In the genomic region with DNA sequence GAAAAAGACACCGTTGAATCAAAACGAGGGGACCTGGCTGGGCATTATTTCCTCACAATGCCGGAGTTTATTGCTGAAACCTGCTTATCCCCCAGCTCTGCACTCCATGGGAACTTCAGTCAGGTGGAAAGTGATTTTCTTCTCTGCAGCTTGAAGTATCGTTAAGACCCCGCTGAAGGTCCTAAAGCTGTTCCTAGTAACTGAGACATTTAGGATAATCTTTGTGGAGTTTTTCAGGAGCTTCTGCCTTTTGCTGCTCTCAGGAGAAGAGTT, we compare ENCODE assay signal across 12 mouse cellular contexts.
DNase-seq lines count a peak whose midpoint lies in the region; ATAC-seq and TF ChIP-seq lines count a peak whose summit lies in the region.
"Had no signal": no experiment of that assay in that cellular context is flagged by ENCODE, and none has a peak within 500 bp of the region (broad histone marks: within the 10 kb centered on the region; RNA-seq: fewer than 3 reads in every experiment).

No protein-coding gene starts in this region.

- H3K36me3 ChIP-seq in heart, postnatal 0 days (replicated peaks; ENCODE audit: control insufficient read depth, insufficient read depth, low read length) = no peaks in the 10 kb centered on the region
- H3K36me3 ChIP-seq in forebrain, embryonic 11.5 days (ENCODE audit: control insufficient read depth, insufficient read depth, low read length) = no peaks in the 10 kb centered on the region
- H3K36me3 ChIP-seq in limb, embryonic 12.5 days = no peaks in the 10 kb centered on the region
- H3K36me3 ChIP-seq in neural tube, embryonic 14.5 days (ENCODE audit: control insufficient read depth, insufficient read depth, low read length) = no peaks in the 10 kb centered on the region

- intact Hi-C loops in heart, postnatal 25 days (cut with DNase I) = no loop called here

- DNase-seq in heart, postnatal 0 days (ENCODE audit: low spot score) = no peak
- no peak for DNase-seq in heart, postnatal 25 days (ENCODE audit: low spot score)
- peak; percentile 77 for DNase-seq in forebrain, embryonic 11.5 days (ENCODE audit: low spot score)
- DNase-seq in spleen, postnatal 14 days (ENCODE audit: low spot score in 2 of 2) = no peak
- DNase-seq in adrenal gland, postnatal 25 days = no peak
- DNase-seq in adrenal gland, postnatal 14 days = no peak
- DNase-seq: gastrocnemius, postnatal 36 days; kidney, postnatal 36 days; lung, postnatal 14 days; thymus, adult 2 months had no signal

- 19% methylated on average over 5 of the region's 5 CpGs for WGBS in heart, postnatal 0 days
- 1% methylated on average over 5 of the region's 5 CpGs for WGBS in forebrain, embryonic 11.5 days
- WGBS in limb, embryonic 12.5 days = 3% methylated on average over 5 of the region's 5 CpGs
- 0% methylated on average over 5 of the region's 5 CpGs for WGBS in neural tube, embryonic 14.5 days

- H3K4me2 ChIP-seq in heart, postnatal 0 days (ENCODE audit: low read depth, low read length) = peak overlapping the region; percentile 39; the same call in 1 of the 2 replicates
- peak overlapping the region; percentile 24; the same call in 1 of the 2 replicates for H3K4me2 ChIP-seq in forebrain, embryonic 11.5 days (ENCODE audit: low read depth, low read length, severe bottlenecking)
- peak overlapping the region; percentile 46 for H3K4me2 ChIP-seq in limb, embryonic 12.5 days
- H3K4me2 ChIP-seq in neural tube, embryonic 14.5 days (ENCODE audit: low read depth, low read length) = no peak overlapping the region

- no peak overlapping the region for H3K27ac ChIP-seq in heart, postnatal 0 days (ENCODE audit: low read depth)
- peak overlapping the region; percentile 43; the same call in 1 of the 2 replicates for H3K27ac ChIP-seq in forebrain, embryonic 11.5 days (ENCODE audit: low read depth, low read length)
- no peak overlapping the region for H3K27ac ChIP-seq in limb, embryonic 12.5 days
- no peak overlapping the region for H3K27ac ChIP-seq in neural tube, embryonic 14.5 days (ENCODE audit: low read depth, low read length)

- H3K4me1 ChIP-seq in heart, postnatal 0 days (ENCODE audit: control insufficient read depth, insufficient read depth) = no peaks in the 10 kb centered on the region
- peaks cover 15% of the 10 kb centered on the region; the same call in 1 of the 2 replicates for H3K4me1 ChIP-seq in forebrain, embryonic 11.5 days (replicated peaks; ENCODE audit: control insufficient read depth, insufficient read depth, low read length)
- peaks cover 21% of the 10 kb centered on the region for H3K4me1 ChIP-seq in limb, embryonic 12.5 days (replicated peaks)
- H3K4me1 ChIP-seq in neural tube, embryonic 14.5 days (ENCODE audit: control insufficient read depth, insufficient read depth, low read length) = no peaks in the 10 kb centered on the region

- H3K9me3 ChIP-seq in heart, postnatal 0 days (replicated peaks; ENCODE audit: control insufficient read depth, low read length) = no peaks in the 10 kb centered on the region
- H3K9me3 ChIP-seq in forebrain, embryonic 11.5 days (ENCODE audit: control insufficient read depth, low read length) = no peaks in the 10 kb centered on the region
- no peaks in the 10 kb centered on the region for H3K9me3 ChIP-seq in limb, embryonic 12.5 days
- H3K9me3 ChIP-seq in neural tube, embryonic 14.5 days (ENCODE audit: control insufficient read depth, low read length) = no peaks in the 10 kb centered on the region

- H3K9ac ChIP-seq in heart, postnatal 0 days (replicated peaks; ENCODE audit: low read depth, low read length) = no peak overlapping the region
- no peak overlapping the region for H3K9ac ChIP-seq in forebrain, embryonic 11.5 days (ENCODE audit: low read length)
- H3K9ac ChIP-seq in limb, embryonic 12.5 days (replicated peaks) = no peak overlapping the region
- H3K9ac ChIP-seq in neural tube, embryonic 14.5 days (replicated peaks; ENCODE audit: low read depth, low read length) = no peak overlapping the region

- no peak for TF ChIP-seq CTCF in heart, postnatal 0 days (IDR thresholded peaks at IDR 0.05; ENCODE audit: low read depth)

- no peak for ATAC-seq in heart, postnatal 0 days (ENCODE audit: insufficient read depth, low read depth)
- peak; percentile 82 for ATAC-seq in forebrain, embryonic 11.5 days (replicated peaks; ENCODE audit: low FRiP score)
- ATAC-seq in limb, embryonic 12.5 days (ENCODE audit: insufficient number of reproducible peaks, insufficient read depth, low FRiP score, low TSS enrichment, low read depth) = no peak
- peak; percentile 62; the same call in 1 of the 2 replicates for ATAC-seq in neural tube, embryonic 14.5 days (ENCODE audit: low read depth)

- TF ChIP-seq EP300 in heart, postnatal 0 days (IDR thresholded peaks at IDR 0.05; ENCODE audit: low read depth) = no peak

- H3K4me3 ChIP-seq in heart, postnatal 0 days (ENCODE audit: low read depth, low read length) = 0 out of 2 replicates have a peak overlapping the region, but pooled peaks have one; percentile 5
- H3K4me3 ChIP-seq in forebrain, embryonic 11.5 days (ENCODE audit: low read depth, low read length) = no peak overlapping the region
- peak overlapping the region; percentile 6; the same call in 1 of the 2 replicates for H3K4me3 ChIP-seq in limb, embryonic 12.5 days (replicated peaks)
- H3K4me3 ChIP-seq in neural tube, embryonic 14.5 days (ENCODE audit: low read depth, low read length) = no peak overlapping the region

- H3K27me3 ChIP-seq in heart, postnatal 0 days (ENCODE audit: control insufficient read depth, insufficient read depth, low read length) = no peaks in the 10 kb centered on the region
- peaks cover 40% of the 10 kb centered on the region for H3K27me3 ChIP-seq in forebrain, embryonic 11.5 days (ENCODE audit: control insufficient read depth, insufficient read depth, low read length)
- peaks cover 5% of the 10 kb centered on the region for H3K27me3 ChIP-seq in limb, embryonic 12.5 days
- H3K27me3 ChIP-seq in neural tube, embryonic 14.5 days (ENCODE audit: control insufficient read depth, insufficient read depth, low read length) = peaks cover 34% of the 10 kb centered on the region

Comparison
In these comparisons a context has a peak if more than half of its experiments do, and no peak if none do; other contexts are left out.
1. ATAC-seq: peak in forebrain, embryonic 11.5 days (single experiment) and neural tube, embryonic 14.5 days (single experiment); none in heart, postnatal 0 days (single experiment) and limb, embryonic 12.5 days (single experiment).
2. H3K4me3 ChIP-seq: peak in heart, postnatal 0 days (single experiment) and limb, embryonic 12.5 days (single experiment); none in forebrain, embryonic 11.5 days (single experiment) and neural tube, embryonic 14.5 days (single experiment).